Mouse (Mus musculus): ENCODE data around the gene Crygc. TPM values are rescaled to one million over a fixed set of nuclear protein-coding genes. Genes with fewer than 3 reads are reported as not detected.

Gene Crygc
- polyA plus RNA-seq, 1 experiment from 2014 or later, result not detected

- Histone ChIP-seq H3K9me3 (no peaks in the 10 kb centered on the region), H3K9ac (no peak overlapping the region), H3K4me2 (no peak overlapping the region), H3K4me3 (no peak overlapping the region), H3K36me3 (no peaks in the 10 kb centered on the region), H3K27ac (no peak overlapping the region), H3K27me3 (0 out of 2 replicates have a peak, but pooled peaks cover 5% of the 10 kb centered on the region), H3K4me1 (replicated peaks) (no peaks in the 10 kb centered on the region)
- ATAC-seq (ENCODE audit: low FRiP score), result no peak
- 41% methylated on average over 8 of the region's 8 CpGs for WGBS
Measured at GRCm38 (mm10) chr1:65046401-65047109, 26.9 kb downstream of the Crygc start.

DNA sequence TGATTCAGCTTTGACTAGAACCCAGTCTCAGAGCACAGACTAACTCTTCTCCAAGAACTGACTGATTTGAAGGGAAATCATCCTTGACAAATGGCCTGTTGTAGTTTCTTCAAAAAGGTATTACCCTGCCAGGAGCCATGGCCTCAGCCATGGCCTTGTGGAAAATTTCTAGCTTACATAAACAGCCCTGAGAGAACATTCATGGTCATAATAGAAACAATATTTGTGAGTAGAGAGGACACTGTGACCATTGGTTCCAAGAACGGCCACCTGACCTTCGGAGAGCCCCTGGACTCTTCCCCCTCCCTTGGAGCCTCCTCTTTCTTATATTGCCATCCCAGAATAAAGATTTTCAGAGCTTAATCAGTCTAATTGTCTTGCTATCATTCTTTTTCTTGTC, 30.1 kb downstream of the Crygc start:
- ATAC-seq (ENCODE audit: low FRiP score), result no peak
- Histone ChIP-seq H3K9ac (no peak overlapping the region), H3K36me3 (no peaks in the 10 kb centered on the region), H3K4me3 (no peak overlapping the region), H3K4me1 (replicated peaks) (no peaks in the 10 kb centered on the region), H3K27ac (no peak overlapping the region), H3K27me3 (no peaks in the 10 kb centered on the region), H3K9me3 (no peaks in the 10 kb centered on the region), H3K4me2 (no peak overlapping the region)
- WGBS, result 82% methylated on average over 2 of the region's 2 CpGs

GRCm38 (mm10) chr1:65041837-65042236, 31.7 kb downstream of the Crygc start:
- Histone ChIP-seq H3K4me1 (replicated peaks) (no peaks in the 10 kb centered on the region), H3K4me2 (no peak overlapping the region), H3K9me3 (no peaks in the 10 kb centered on the region), H3K9ac (no peak overlapping the region), H3K27ac (no peak overlapping the region), H3K4me3 (no peak overlapping the region), H3K36me3 (no peaks in the 10 kb centered on the region), H3K27me3 (no peaks in the 10 kb centered on the region)
- no peak for ATAC-seq (ENCODE audit: low FRiP score)
- 95% methylated on average over 3 of the region's 3 CpGs for WGBS

GRCm38 (mm10) chr1:65040806-65041205, 32.7 kb downstream of the Crygc start:
- ATAC-seq (ENCODE audit: low FRiP score), result no peak
- 71% methylated on average over 6 of the region's 6 CpGs for WGBS
- H3K4me2 ChIP-seq, result no peak overlapping the region
- H3K9ac ChIP-seq, result no peak overlapping the region
- H3K27me3 ChIP-seq, result no peaks in the 10 kb centered on the region
- no peak overlapping the region for H3K27ac ChIP-seq
- no peaks in the 10 kb centered on the region for H3K9me3 ChIP-seq
- H3K4me3 ChIP-seq, result no peak overlapping the region
- H3K36me3 ChIP-seq, result no peaks in the 10 kb centered on the region
- H3K4me1 ChIP-seq (replicated peaks), result no peaks in the 10 kb centered on the region

- Histone ChIP-seq H3K27me3 (no peaks in the 10 kb centered on the region), H3K36me3 (no peaks in the 10 kb centered on the region), H3K27ac (no peak overlapping the region), H3K9ac (no peak overlapping the region), H3K4me2 (no peak overlapping the region), H3K9me3 (no peaks in the 10 kb centered on the region), H3K4me1 (replicated peaks) (no peaks in the 10 kb centered on the region), H3K4me3 (no peak overlapping the region)
- WGBS, result 88% methylated on average over 3 of the region's 3 CpGs
- ATAC-seq (ENCODE audit: low FRiP score), result no peak
Measured at GRCm38 (mm10) chr1:65039679-65040078, 33.8 kb downstream of the Crygc start.

DNA sequence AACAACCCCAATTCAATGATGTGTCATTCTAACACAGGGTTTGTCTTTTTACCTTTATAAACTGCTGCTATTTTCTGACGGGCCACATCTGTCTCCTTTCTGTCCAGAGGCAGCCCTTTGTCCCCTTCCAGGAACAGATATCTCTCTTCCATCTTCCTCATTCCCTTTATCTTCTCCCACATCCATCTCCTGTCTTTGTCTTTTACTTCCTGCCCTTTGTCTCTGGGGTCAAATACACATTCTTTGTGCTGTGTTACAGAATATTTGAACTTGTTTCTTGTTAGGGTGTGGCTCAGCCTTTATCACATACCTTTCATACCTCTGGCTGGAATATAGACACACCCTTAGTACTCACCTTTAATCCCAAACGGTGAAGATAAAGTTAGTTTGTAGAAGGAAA, 35.9 kb downstream of the Crygc start:
- Histone ChIP-seq H3K27ac (no peak overlapping the region), H3K4me2 (no peak overlapping the region), H3K36me3 (no peaks in the 10 kb centered on the region), H3K27me3 (no peaks in the 10 kb centered on the region), H3K9ac (no peak overlapping the region), H3K4me1 (replicated peaks) (no peaks in the 10 kb centered on the region), H3K4me3 (no peak overlapping the region), H3K9me3 (no peaks in the 10 kb centered on the region)
- no peak for ATAC-seq (ENCODE audit: low FRiP score)
- WGBS, result 83% methylated on average over 2 of the region's 2 CpGs

DNA sequence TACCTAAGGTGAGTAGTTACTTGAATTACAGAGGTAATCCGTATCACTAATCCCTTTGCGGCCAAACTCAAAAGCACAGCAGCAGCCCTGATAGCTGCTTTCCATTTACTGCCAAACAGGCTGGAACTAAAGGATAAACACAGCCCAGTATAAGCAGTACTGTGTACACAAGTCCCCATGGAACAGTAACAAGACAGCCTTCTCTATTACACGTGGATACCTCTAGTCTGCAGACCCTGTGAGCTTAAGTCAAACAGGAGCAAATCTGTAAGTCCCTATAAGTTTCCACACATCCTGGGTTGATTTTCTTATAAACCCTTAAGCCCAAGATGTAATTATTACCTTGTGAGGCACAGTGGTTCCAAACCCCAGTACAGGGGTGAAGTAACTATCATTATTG, 38.0 kb downstream of the Crygc start:
- Histone ChIP-seq H3K9me3 (no peaks in the 10 kb centered on the region), H3K4me3 (no peak overlapping the region), H3K4me1 (replicated peaks) (no peaks in the 10 kb centered on the region), H3K27me3 (no peaks in the 10 kb centered on the region), H3K27ac (no peak overlapping the region), H3K4me2 (no peak overlapping the region), H3K9ac (no peak overlapping the region), H3K36me3 (no peaks in the 10 kb centered on the region)
- ATAC-seq (ENCODE audit: low FRiP score), result no peak
- 45% methylated on average over 3 of the region's 3 CpGs for WGBS

DNA sequence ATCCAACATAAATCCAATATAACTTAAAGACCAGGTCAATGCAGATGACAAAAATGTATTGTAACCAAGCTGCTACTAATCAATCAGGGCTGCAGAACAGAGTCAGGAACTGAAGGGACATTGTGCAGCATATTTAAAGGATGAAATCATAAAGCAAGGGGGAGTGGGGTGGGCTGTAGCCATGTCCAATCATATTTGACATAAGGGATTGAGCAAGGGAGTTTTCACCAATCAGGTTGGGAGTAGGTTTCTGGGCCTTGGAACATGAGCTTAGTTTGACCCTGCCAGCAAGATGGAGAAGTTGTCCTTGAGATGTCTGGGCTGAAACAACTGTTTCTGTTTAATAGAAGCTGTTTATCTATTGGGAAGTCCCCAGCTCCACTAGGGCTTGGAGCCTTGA, 40.8 kb downstream of the Crygc start, which contains the start of gene Akr1cl:
Gene Akr1cl (minus strand): TSS at position 119 of the 400 bp plus-strand sequence.
- no peak within 1 kb of the TSS for H3K27ac ChIP-seq
- no peak within 1 kb of the TSS for H3K4me2 ChIP-seq
- H3K9ac ChIP-seq, result no peak within 1 kb of the TSS
- ATAC-seq (ENCODE audit: low FRiP score), result no peak
- H3K36me3 ChIP-seq, result no peaks in the 10 kb centered on the region
- no peaks in the 10 kb centered on the region for H3K4me1 ChIP-seq (replicated peaks)
- H3K4me3 ChIP-seq, result no peak within 1 kb of the TSS
- H3K27me3 ChIP-seq, result no peaks in the 10 kb centered on the region
- H3K9me3 ChIP-seq, result no peaks in the 10 kb centered on the region

GRCm38 (mm10) chr1:65028206-65028605, 45.3 kb downstream of the Crygc start:
- no peak overlapping the region for H3K9ac ChIP-seq
- H3K27ac ChIP-seq, result no peak overlapping the region
- H3K36me3 ChIP-seq, result no peaks in the 10 kb centered on the region
- H3K4me3 ChIP-seq, result no peak overlapping the region
- H3K27me3 ChIP-seq, result no peaks in the 10 kb centered on the region
- no peaks in the 10 kb centered on the region for H3K4me1 ChIP-seq (replicated peaks)
- no peaks in the 10 kb centered on the region for H3K9me3 ChIP-seq
- ATAC-seq (ENCODE audit: low FRiP score), result no peak
- WGBS, result 71% methylated on average over 9 of the region's 9 CpGs
- no peak overlapping the region for H3K4me2 ChIP-seq

Other genes starting within 250 kb of the Crygc start
- 10.9 and 11.1 TPM in 2 replicates for gene Plekhm3, start 116.9 kb downstream of the Crygc start, polyA plus RNA-seq (2015; fragmentation: Nextera tagmentation; extraction: Ambion mirVana)
- gene Akr1cl, start 40.9 kb downstream of the Crygc start, polyA plus RNA-seq (2015; fragmentation: Nextera tagmentation; extraction: Ambion mirVana), result not detected in 2 replicates
- not detected in 2 replicates for gene Cryge, start 22.5 kb downstream of the Crygc start, polyA plus RNA-seq (2015; fragmentation: Nextera tagmentation; extraction: Ambion mirVana)
- gene Crygd, start 10.2 kb downstream of the Crygc start, polyA plus RNA-seq (2015; fragmentation: Nextera tagmentation; extraction: Ambion mirVana), result not detected in 2 replicates
- 0.34 TPM in 1 of 2 replicates, not detected in the other for gene Crygb, start 8.6 kb upstream of the Crygc start, polyA plus RNA-seq (2015; fragmentation: Nextera tagmentation; extraction: Ambion mirVana)
- gene Cryga, start 29.7 kb upstream of the Crygc start, polyA plus RNA-seq (2015; fragmentation: Nextera tagmentation; extraction: Ambion mirVana), result not detected in 2 replicates
- gene Gm28845, start 45.9 kb upstream of the Crygc start, polyA plus RNA-seq (2015; fragmentation: Nextera tagmentation; extraction: Ambion mirVana), result not detected in 2 replicates
- gene D630023F18Rik, start 49.5 kb upstream of the Crygc start, polyA plus RNA-seq (2015; fragmentation: Nextera tagmentation; extraction: Ambion mirVana), result 0.70 and 0.78 TPM in 2 replicates
- 500 and 521 TPM in 2 replicates for gene Idh1, start 112.8 kb upstream of the Crygc start, polyA plus RNA-seq (2015; fragmentation: Nextera tagmentation; extraction: Ambion mirVana)
- 11.5 and 13.7 TPM in 2 replicates for gene Pikfyve, start 113.0 kb upstream of the Crygc start, polyA plus RNA-seq (2015; fragmentation: Nextera tagmentation; extraction: Ambion mirVana)
- gene Pth2r, start 208.4 kb upstream of the Crygc start, polyA plus RNA-seq (2015; fragmentation: Nextera tagmentation; extraction: Ambion mirVana), result 1.6 and 2.3 TPM in 2 replicates